Mouse (Mus musculus) stomach, embryonic 14.5 days (tissue): ENCODE results near the gene Fcgrt. TPM values are rescaled to one million over a fixed set of nuclear protein-coding genes. Genes with fewer than 3 reads are reported as not detected.

Experiments
- ATAC-seq: fragments of 200-750 bp; cut with Nextera tagmentation; 2 replicates; pipeline ENCODE4 v1.8.0; 2017; ENCODE audit warnings: low read depth, moderate TSS enrichment; ENCODE audit not compliant: insufficient number of reproducible peaks, insufficient read depth, low FRiP score
- H3K27ac ChIP-seq: fragments of 300-500 bp; sonication (generic); 2 replicates; pipeline ENCODE4 v1.5.1; 2014; ENCODE audit warnings: mild to moderate bottlenecking, low read length, moderate library complexity, mixed read lengths
- H3K27me3 ChIP-seq: fragments of 300-500 bp; sonication (generic); 2 replicates; pipeline ENCODE4 v1.6.1; 2014; ENCODE audit warnings: low read length, control low read depth, mixed read lengths; ENCODE audit not compliant: control insufficient read depth, insufficient read depth
- H3K36me3 ChIP-seq: fragments of 300-500 bp; sonication (generic); 2 replicates; pipeline ENCODE4 v1.6.1; 2014; ENCODE audit warnings: mild to moderate bottlenecking, control low read depth, low read length, moderate library complexity, mixed read lengths; ENCODE audit not compliant: control insufficient read depth, insufficient read depth
- H3K4me1 ChIP-seq: fragments of 300-500 bp; sonication (generic); 2 replicates; pipeline ENCODE4 v1.6.1; 2014; ENCODE audit warnings: low read length, control low read depth, mixed read lengths; ENCODE audit not compliant: control insufficient read depth, insufficient read depth
- H3K4me2 ChIP-seq: fragments of 300-500 bp; sonication (generic); replicated peaks from 2 replicates; pipeline ENCODE4 v1.6.1; 2014; ENCODE audit warnings: low read depth, low read length, control low read depth
- H3K4me3 ChIP-seq: fragments of 300-500 bp; sonication (generic); 2 replicates; pipeline ENCODE4 v1.5.1; 2014; ENCODE audit warnings: low read depth, low read length, control low read depth
- H3K9ac ChIP-seq: fragments of 300-500 bp; sonication (generic); replicated peaks from 2 replicates; pipeline ENCODE4 v1.6.1; 2014; ENCODE audit warnings: low read depth, mild to moderate bottlenecking, control low read depth, low read length, moderate library complexity, mixed read lengths
- H3K9me3 ChIP-seq: fragments of 300-500 bp; sonication (generic); 2 replicates; pipeline ENCODE4 v1.6.1; 2016; ENCODE audit warnings: low read depth, low read length, control low read depth; ENCODE audit not compliant: control insufficient read depth
- WGBS: fragments of 180-500 bp; shearing (Covaris S2); extraction: QIAGEN DNeasy Blood & Tissue Kit; methylation state at CpG from one replicate; pipeline ENCODE4 v1.1.7; 2014; 5-methylcytosine and 5-hydroxymethylcytosine counted together
- polyA plus RNA-seq: library from polyadenylated mRNA; unstranded; fragments of >200 nt; fragmentation: Nextera tagmentation; extraction: Ambion mirVana; gene quantifications from 2 replicates; pipeline ENCODE4 v1.2.1, GENCODE M21; 2014

The Fcgrt gene
- polyA plus RNA-seq, 1 experiment from 2014 or later = 78.6 TPM

DNA sequence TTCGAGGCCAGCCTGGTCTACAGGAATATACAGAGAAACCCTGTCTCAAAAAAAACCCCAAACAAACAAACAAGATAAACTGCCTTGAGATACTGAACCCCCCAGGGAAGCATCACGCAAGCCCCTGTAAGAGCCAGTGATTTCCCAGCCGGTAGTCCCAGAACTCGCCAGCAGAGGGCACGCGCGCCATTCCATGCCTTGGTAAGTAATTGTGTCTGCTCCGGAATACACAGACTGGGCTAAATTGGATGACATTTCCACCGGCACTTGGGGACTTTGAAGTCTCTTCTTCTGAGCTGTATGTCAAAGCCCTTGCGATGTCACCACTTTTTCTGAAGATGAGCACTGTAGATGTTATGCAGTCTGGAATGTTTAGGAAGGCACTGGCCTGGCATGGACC, 23.8 kb downstream of the Fcgrt start:
- H3K4me1 ChIP-seq = no peaks in the 10 kb centered on the region
- H3K9ac ChIP-seq = no peak overlapping the region
- no peak overlapping the region for H3K4me2 ChIP-seq
- no peaks in the 10 kb centered on the region for H3K9me3 ChIP-seq
- H3K4me3 ChIP-seq = no peak overlapping the region
- ATAC-seq = 0 out of 2 replicates have a peak, but pooled peaks have one; percentile 34
- H3K36me3 ChIP-seq = peaks cover 28% of the 10 kb centered on the region
- no peak overlapping the region for H3K27ac ChIP-seq
- WGBS = 1% methylated on average over 10 of the region's 10 CpGs
- no peaks in the 10 kb centered on the region for H3K27me3 ChIP-seq

GRCm38 (mm10) chr7:45078513-45078912, 25.1 kb downstream of the Fcgrt start:
- H3K4me3 ChIP-seq = no peak overlapping the region
- no peak; the same call in 1 of the 2 replicates for ATAC-seq
- no peaks in the 10 kb centered on the region for H3K4me1 ChIP-seq
- no peak overlapping the region for H3K9ac ChIP-seq
- no peak overlapping the region for H3K27ac ChIP-seq
- 33% methylated on average over 9 of the region's 9 CpGs for whole genome bisulfite sequencing
- no peaks in the 10 kb centered on the region for H3K9me3 ChIP-seq
- H3K4me2 ChIP-seq = no peak overlapping the region
- peaks cover 20% of the 10 kb centered on the region for H3K36me3 ChIP-seq
- no peaks in the 10 kb centered on the region for H3K27me3 ChIP-seq

GRCm38 (mm10) chr7:45077829-45078228, 25.8 kb downstream of the Fcgrt start:
- Histone ChIP-seq H3K4me1 (no peaks in the 10 kb centered on the region), H3K27me3 (no peaks in the 10 kb centered on the region), H3K36me3 (peaks cover 14% of the 10 kb centered on the region), H3K4me2 (no peak overlapping the region), H3K9me3 (no peaks in the 10 kb centered on the region), H3K27ac (no peak overlapping the region), H3K4me3 (no peak overlapping the region), H3K9ac (no peak overlapping the region)
- WGBS = 91% methylated on average over 2 of the region's 2 CpGs
- no peak for ATAC-seq

GRCm38 (mm10) chr7:45077322-45077721, 26.3 kb downstream of the Fcgrt start:
- Histone ChIP-seq H3K9me3 (no peaks in the 10 kb centered on the region), H3K4me2 (no peak overlapping the region), H3K9ac (no peak overlapping the region), H3K27ac (no peak overlapping the region), H3K36me3 (peaks cover 8% of the 10 kb centered on the region), H3K4me3 (no peak overlapping the region), H3K4me1 (no peaks in the 10 kb centered on the region), H3K27me3 (no peaks in the 10 kb centered on the region)
- 88% methylated on average over 14 of the region's 14 CpGs for WGBS
- ATAC-seq = no peak

DNA sequence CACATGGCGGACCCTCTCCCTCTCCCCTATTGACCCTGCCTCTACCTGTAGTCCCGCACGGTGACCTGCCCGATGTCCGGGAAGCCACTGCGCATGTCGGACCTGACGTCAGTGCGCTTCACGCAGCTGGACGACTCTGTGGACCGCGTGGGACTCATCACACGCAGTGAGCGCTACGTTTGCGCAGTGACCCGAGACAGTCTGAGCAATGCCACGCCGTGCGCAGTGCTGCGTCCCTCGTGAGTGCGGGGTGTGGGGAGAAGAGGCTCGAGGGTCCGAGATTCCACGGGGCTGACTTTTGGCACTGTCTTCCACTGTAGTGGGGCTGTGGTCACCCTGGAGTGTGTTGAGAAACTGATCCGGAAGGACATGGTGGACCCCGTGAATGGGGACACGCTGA, 27.1 kb downstream of the Fcgrt start:
- H3K9me3 ChIP-seq = no peaks in the 10 kb centered on the region
- peaks cover 7% of the 10 kb centered on the region for H3K36me3 ChIP-seq
- 87% methylated on average over 30 of the region's 30 CpGs for WGBS
- no peak overlapping the region for H3K9ac ChIP-seq
- no peak overlapping the region for H3K4me2 ChIP-seq
- no peak overlapping the region for H3K4me3 ChIP-seq
- ATAC-seq = no peak
- H3K4me1 ChIP-seq = no peaks in the 10 kb centered on the region
- H3K27me3 ChIP-seq = no peaks in the 10 kb centered on the region
- H3K27ac ChIP-seq = no peak overlapping the region

- Histone ChIP-seq H3K27ac (no peak overlapping the region), H3K4me1 (no peaks in the 10 kb centered on the region), H3K4me2 (no peak overlapping the region), H3K9ac (0 out of 2 replicates have a peak overlapping the region, but pooled peaks have one; percentile 14), H3K27me3 (no peaks in the 10 kb centered on the region), H3K4me3 (no peak overlapping the region), H3K36me3 (peaks cover 7% of the 10 kb centered on the region), H3K9me3 (no peaks in the 10 kb centered on the region)
- WGBS = 68% methylated on average over 4 of the region's 4 CpGs
- ATAC-seq = no peak
These were observed 28.2 kb downstream of the Fcgrt start for GRCm38 (mm10) chr7:45075405-45075804.

DNA sequence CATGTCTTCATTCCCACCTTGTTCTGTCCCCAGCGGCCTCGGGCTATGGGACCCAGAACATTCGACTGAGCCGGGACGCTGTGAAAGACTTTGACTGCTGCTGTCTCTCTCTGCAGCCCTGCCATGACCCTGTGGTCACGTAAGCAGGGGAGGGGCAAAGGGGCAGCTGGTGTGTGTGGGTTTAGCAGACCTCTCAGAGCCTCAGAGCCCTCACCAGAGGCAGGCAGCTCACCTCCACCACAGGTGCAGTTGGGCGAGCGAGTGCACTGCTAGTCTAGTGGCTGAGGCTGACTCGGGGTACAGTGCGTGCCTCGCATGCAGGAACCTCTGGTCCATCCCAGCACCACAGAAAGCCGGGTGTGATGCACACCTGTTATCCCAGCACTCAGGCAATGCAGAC, 29.7 kb downstream of the Fcgrt start:
- Histone ChIP-seq H3K27ac (no peak overlapping the region), H3K27me3 (no peaks in the 10 kb centered on the region), H3K4me1 (no peaks in the 10 kb centered on the region), H3K36me3 (peaks cover 7% of the 10 kb centered on the region), H3K4me2 (no peak overlapping the region), H3K9me3 (no peaks in the 10 kb centered on the region), H3K4me3 (no peak overlapping the region), H3K9ac (no peak overlapping the region)
- 87% methylated on average over 12 of the region's 12 CpGs for WGBS
- ATAC-seq = no peak

DNA sequence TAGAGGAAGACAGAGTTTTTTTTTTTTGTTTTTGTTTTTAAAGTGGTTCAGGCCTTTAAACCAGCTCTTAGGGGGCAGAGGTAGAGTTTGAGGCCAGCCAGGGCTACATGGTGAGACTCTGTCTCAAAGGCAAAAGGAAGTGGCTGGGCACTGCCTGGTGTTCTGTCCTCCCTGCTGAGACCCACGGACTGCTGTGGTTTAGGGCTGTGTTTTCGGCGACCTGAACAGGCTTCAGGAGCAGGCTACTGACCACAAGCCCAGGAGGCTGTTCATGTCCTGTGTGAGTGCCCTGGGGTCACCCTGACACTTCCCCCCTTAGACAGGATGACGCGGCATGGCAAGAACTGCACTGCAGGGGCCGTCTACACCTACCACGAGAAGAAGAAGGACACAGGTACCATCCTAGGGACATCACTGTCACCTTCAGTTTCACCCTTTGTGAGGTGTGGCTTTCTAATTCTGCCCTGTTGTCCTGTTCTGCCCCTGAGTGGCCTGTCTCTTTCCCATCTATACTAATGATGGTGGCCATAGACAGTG, 30.4 kb downstream of the Fcgrt start:
- WGBS = 80% methylated on average over 7 of the region's 7 CpGs

GRCm38 (mm10) chr7:45072230-45072629, 31.4 kb downstream of the Fcgrt start:
- no peak overlapping the region for H3K4me3 ChIP-seq
- no peaks in the 10 kb centered on the region for H3K9me3 ChIP-seq
- peaks cover 7% of the 10 kb centered on the region for H3K36me3 ChIP-seq
- no peaks in the 10 kb centered on the region for H3K27me3 ChIP-seq
- no peak overlapping the region for H3K4me2 ChIP-seq
- 76% methylated on average over 2 of the region's 2 CpGs for WGBS
- no peak overlapping the region for H3K27ac ChIP-seq
- H3K9ac ChIP-seq = no peak overlapping the region
- no peaks in the 10 kb centered on the region for H3K4me1 ChIP-seq
- no peak for ATAC-seq

More for the DNA sequence above, 30.4 kb downstream of the Fcgrt start:
- H3K27ac ChIP-seq = no peak overlapping the region
- H3K4me2 ChIP-seq = no peak overlapping the region
- no peak overlapping the region for H3K4me3 ChIP-seq
- peaks cover 7% of the 10 kb centered on the region for H3K36me3 ChIP-seq
- H3K4me1 ChIP-seq = no peaks in the 10 kb centered on the region
- H3K9ac ChIP-seq = no peak overlapping the region
- H3K9me3 ChIP-seq = no peaks in the 10 kb centered on the region
- H3K27me3 ChIP-seq = no peaks in the 10 kb centered on the region
- no peak for ATAC-seq
